Mouse (Mus musculus) adrenal gland, adult (tissue): ENCODE data around the gene Glrb.

Experiments used
- DNase-seq, 2 experiments: peaks; one replicate each; pipeline ENCODE4 v3.0.0; 2022 to 2023; ENCODE audit warnings: low spot score in 1 of 2; ENCODE audit not compliant: inconsistent age in 2 of 2

The Glrb gene

GRCm38 (mm10) chr3:80837583-80837982, 75.9 kb downstream of the Glrb start:
- no peak for DNase-seq

GRCm38 (mm10) chr3:80823975-80824374, 89.5 kb downstream of the Glrb start:
- DNase-seq = no peak

- no peak for DNase-seq
These were observed 94.8 kb downstream of the Glrb start for GRCm38 (mm10) chr3:80818619-80819018.

GRCm38 (mm10) chr3:80813734-80814133, 99.7 kb downstream of the Glrb start:
- DNase-seq = no peak

- no peak for DNase-seq
These were observed 101.2 kb downstream of the Glrb start for GRCm38 (mm10) chr3:80812237-80812636.

- DNase-seq = peak in 1 of 2 experiments; percentile 25
These were observed 108.1 kb downstream of the Glrb start for GRCm38 (mm10) chr3:80805327-80805726.

GRCm38 (mm10) chr3:80803811-80804210, 109.6 kb downstream of the Glrb start:
- DNase-seq = no peak

- no peak for DNase-seq
These were observed 110.2 kb downstream of the Glrb start for GRCm38 (mm10) chr3:80803211-80803610.

GRCm38 (mm10) chr3:80802596-80803081, 110.8 kb downstream of the Glrb start, which contains the start of gene Gria2:
Gene Gria2 (minus strand): TSS chr3:80802835.
- DNase-seq = peak; percentile 64 to 86

- DNase-seq = no peak
These were observed 111.6 kb downstream of the Glrb start for GRCm38 (mm10) chr3:80801827-80802310.

- peak; percentile 23 to 44 for DNase-seq
These were observed 112.2 kb downstream of the Glrb start for GRCm38 (mm10) chr3:80800995-80801826.

- peak; percentile 15 to 25 for DNase-seq
These were observed 113.0 kb downstream of the Glrb start for GRCm38 (mm10) chr3:80800299-80800994.

- no peak for DNase-seq
These were observed 115.5 kb downstream of the Glrb start for GRCm38 (mm10) chr3:80797935-80798334.

GRCm38 (mm10) chr3:80796764-80797163, 116.7 kb downstream of the Glrb start:
- no peak for DNase-seq

- no peak for DNase-seq
These were observed 118.2 kb downstream of the Glrb start for GRCm38 (mm10) chr3:80795284-80795683.
